Mouse (Mus musculus): Measurements from ENCODE around the gene Rps3a1.

GRCm38 (mm10) chr3:86093907-86094306 lies 48.6 kb downstream of the Rps3a1 start:
- TF ChIP-seq POLR2A (IDR thresholded peaks at IDR 0.05; ENCODE audit: low read depth, low read length) (no peak), CTCF (IDR thresholded peaks at IDR 0.05; ENCODE audit: borderline replicate concordance, insufficient read depth, low read length) (no peak)
